Mouse (Mus musculus) thymus, adult 2 months (tissue): ENCODE measurements around the gene Wwp2.

ENCODE experiments used
- CTCF ChIP-seq: fragments of 200-500 bp; IDR thresholded peaks from 2 replicates; pipeline ENCODE4 v1.5.1; 2012; ENCODE audit warnings: mild to moderate bottlenecking, control low read depth, low read length, moderate library complexity, borderline replicate concordance; ENCODE audit not compliant: control insufficient read depth, poor library complexity, insufficient read depth; ENCODE audit errors: extremely low read depth
- POLR2A ChIP-seq: fragments of 200-500 bp; IDR thresholded peaks from 2 replicates; pipeline ENCODE4 v1.6.1; 2012; ENCODE audit warnings: mild to moderate bottlenecking, low read length, control low read depth, moderate library complexity; ENCODE audit not compliant: control insufficient read depth, poor library complexity, insufficient read depth; ENCODE audit errors: extremely low read depth

GRCm38 (mm10) chr8:107519860-107520259, 83.7 kb downstream of the Wwp2 start:
- TF ChIP-seq CTCF (no peak), POLR2A (no peak)
